Mouse (Mus musculus) intestine, embryonic 14.5 days (tissue): ENCODE data around the gene Pde1c. TPM values are rescaled to one million over a fixed set of nuclear protein-coding genes. Genes with fewer than 3 reads are reported as not detected.
A peak's percentile ranks its signal among the peaks of the same experiment; 100 is the strongest.

ENCODE experiments used
- ATAC-seq: fragments of 200-750 bp; cut with Nextera tagmentation; replicated peaks from 2 replicates; pipeline ENCODE4 v1.8.0; 2017; ENCODE audit warnings: low read depth, moderate number of reproducible peaks, moderate TSS enrichment, moderate library complexity; ENCODE audit not compliant: low FRiP score, low TSS enrichment
- DNase-seq: peaks from one replicate; pipeline ENCODE4 v3.0.0-alpha.2; 2018; ENCODE audit warnings: low spot score
- H3K27ac ChIP-seq: fragments of 300-500 bp; sonication (generic); 2 replicates; pipeline ENCODE4 v1.5.1; 2014; ENCODE audit warnings: low read depth, mild to moderate bottlenecking, control low read depth
- H3K27me3 ChIP-seq: fragments of 300-500 bp; sonication (generic); replicated peaks from 2 replicates; pipeline ENCODE4 v1.6.1; 2014; ENCODE audit warnings: low read length, control low read depth; ENCODE audit not compliant: control insufficient read depth, insufficient read depth
- H3K36me3 ChIP-seq: fragments of 300-500 bp; sonication (generic); 2 replicates; pipeline ENCODE4 v1.6.1; 2014; ENCODE audit warnings: low read length, control low read depth; ENCODE audit not compliant: control insufficient read depth, insufficient read depth
- H3K4me1 ChIP-seq: fragments of 300-500 bp; sonication (generic); replicated peaks from 2 replicates; pipeline ENCODE4 v1.6.1; 2014; ENCODE audit warnings: low read length, control low read depth, mixed read lengths; ENCODE audit not compliant: control insufficient read depth, insufficient read depth
- H3K4me2 ChIP-seq: fragments of 300-500 bp; sonication (generic); 2 replicates; pipeline ENCODE4 v1.6.1; 2014; ENCODE audit warnings: low read length
- H3K4me3 ChIP-seq: fragments of 300-500 bp; sonication (generic); 2 replicates; pipeline ENCODE4 v1.5.1; 2014; ENCODE audit warnings: low read depth, low read length, control low read depth, mixed read lengths
- H3K9ac ChIP-seq: fragments of 300-500 bp; sonication (generic); 2 replicates; pipeline ENCODE4 v1.6.1; 2014; ENCODE audit warnings: mild to moderate bottlenecking, low read length
- H3K9me3 ChIP-seq: fragments of 300-500 bp; sonication (generic); 2 replicates; pipeline ENCODE4 v1.6.1; 2016; ENCODE audit warnings: low read length, control low read depth; ENCODE audit not compliant: control insufficient read depth
- WGBS: fragments of 180-500 bp; shearing (Covaris S2); extraction: QIAGEN DNeasy Blood & Tissue Kit; methylation state at CpG from one replicate; pipeline ENCODE4 v1.1.7; 2014; 5-methylcytosine and 5-hydroxymethylcytosine counted together
- polyA plus RNA-seq: library from polyadenylated mRNA; unstranded; fragments of >200 nt; fragmentation: Nextera tagmentation; extraction: Ambion mirVana; gene quantifications from 2 replicates; pipeline ENCODE4 v1.2.1, GENCODE M21; 2014

The Pde1c gene
- polyA plus RNA-seq, 1 experiment from 2014 or later = 2.2 TPM

DNA sequence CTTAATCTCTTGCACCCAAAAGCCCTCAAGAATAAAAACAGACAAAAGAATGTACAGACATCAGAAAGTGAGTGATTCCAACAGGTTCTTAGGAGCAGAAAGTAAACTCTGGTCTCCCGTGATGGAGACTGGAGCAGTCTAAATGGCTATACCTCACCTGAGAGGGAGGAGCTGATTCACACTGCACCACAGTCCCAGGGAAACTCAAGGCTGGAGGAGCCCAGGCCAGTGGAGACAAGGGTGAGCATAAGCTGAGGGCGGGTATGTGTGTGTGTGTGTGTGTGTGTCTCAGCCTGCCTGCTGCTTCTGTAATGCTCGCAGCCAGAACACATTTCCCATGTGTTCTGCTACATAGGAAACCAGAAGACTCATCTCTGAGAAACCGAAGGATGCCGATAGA, 179.7 kb downstream of the Pde1c start:
- H3K36me3 ChIP-seq = no peaks in the 10 kb centered on the region
- no peak overlapping the region for H3K4me3 ChIP-seq
- ATAC-seq (no peak), DNase-seq (no peak)
- 74% methylated on average over 5 of the region's 5 CpGs for WGBS
- H3K4me2 ChIP-seq = no peak overlapping the region
- H3K9ac ChIP-seq = no peak overlapping the region
- H3K27me3 ChIP-seq = no peaks in the 10 kb centered on the region
- no peaks in the 10 kb centered on the region for H3K9me3 ChIP-seq
- no peaks in the 10 kb centered on the region for H3K4me1 ChIP-seq
- no peak overlapping the region for H3K27ac ChIP-seq

DNA sequence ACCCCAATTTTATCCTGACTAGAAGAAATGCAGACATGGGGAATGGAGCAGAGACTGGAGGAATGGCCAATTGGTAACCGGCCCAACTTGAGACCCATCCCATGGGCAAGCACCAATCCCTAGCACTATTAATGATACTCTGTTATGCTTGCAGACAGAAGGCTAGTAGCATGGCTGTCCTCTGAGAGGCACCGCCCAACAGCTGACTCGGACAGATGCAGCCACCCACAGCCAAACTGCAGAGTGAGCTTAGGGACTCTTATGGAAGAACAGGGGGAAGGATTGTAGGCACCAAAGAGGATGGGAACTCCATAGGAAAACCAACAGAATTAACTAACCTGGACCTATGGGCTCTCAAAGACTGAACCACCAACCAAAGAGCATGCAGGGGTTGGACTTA, 192.5 kb downstream of the Pde1c start:
- 89% methylated on average over 3 of the region's 3 CpGs for WGBS
- ATAC-seq = no peak

DNA sequence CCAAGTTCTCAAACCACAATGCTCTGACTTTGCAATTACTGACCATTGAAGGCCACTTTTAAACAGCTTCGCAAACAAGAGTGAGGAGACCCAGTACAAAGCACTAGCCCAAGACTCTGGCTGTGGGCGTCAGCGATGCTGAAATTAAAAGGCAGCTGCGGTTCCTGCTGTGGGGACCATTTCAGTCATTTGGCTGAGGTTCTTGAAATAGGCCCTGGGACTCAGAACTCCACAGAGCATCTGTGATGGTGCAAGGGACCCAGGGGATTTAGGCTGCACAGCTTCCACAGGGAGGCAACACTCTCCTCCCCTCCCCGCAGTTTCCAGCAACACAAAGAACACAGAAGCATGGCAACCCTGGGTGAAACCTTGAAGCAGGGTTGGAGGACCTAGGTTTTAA, 194.7 kb downstream of the Pde1c start:
- 0 out of 2 replicates have a peak, but pooled peaks cover 4% of the 10 kb centered on the region for H3K4me1 ChIP-seq
- H3K4me2 ChIP-seq = no peak overlapping the region
- no peaks in the 10 kb centered on the region for H3K36me3 ChIP-seq
- no peak overlapping the region for H3K27ac ChIP-seq
- H3K9ac ChIP-seq = no peak overlapping the region
- DNase-seq (no peak), ATAC-seq (no peak)
- no peak overlapping the region for H3K4me3 ChIP-seq
- H3K9me3 ChIP-seq = no peaks in the 10 kb centered on the region
- WGBS = 88% methylated on average over 5 of the region's 5 CpGs
- H3K27me3 ChIP-seq = no peaks in the 10 kb centered on the region

More for the DNA sequence above, 192.5 kb downstream of the Pde1c start:
- Histone ChIP-seq H3K9ac (no peak overlapping the region), H3K27ac (no peak overlapping the region), H3K36me3 (no peaks in the 10 kb centered on the region), H3K4me1 (0 out of 2 replicates have a peak, but pooled peaks cover 4% of the 10 kb centered on the region), H3K4me2 (no peak overlapping the region), H3K27me3 (no peaks in the 10 kb centered on the region), H3K4me3 (no peak overlapping the region), H3K9me3 (no peaks in the 10 kb centered on the region)
- DNase-seq = no peak

DNA sequence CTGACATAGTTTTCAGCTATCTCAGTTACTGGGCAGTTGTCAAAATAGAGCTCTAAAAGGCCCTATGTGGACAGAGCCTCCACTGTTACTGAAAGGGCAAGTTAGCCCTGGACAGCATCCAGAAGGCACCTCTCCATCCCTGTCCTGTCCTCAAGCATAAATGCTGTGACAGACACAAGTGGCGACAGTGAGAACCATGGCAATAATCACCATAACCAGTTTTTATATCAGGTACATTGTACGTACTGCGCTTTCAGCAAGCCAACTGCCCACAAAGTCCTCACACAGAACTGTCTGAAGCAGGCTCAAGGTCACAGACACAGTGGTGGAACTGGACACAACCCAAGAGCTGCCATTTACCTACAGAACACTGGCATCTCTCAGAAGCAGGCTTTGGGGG, 195.2 kb downstream of the Pde1c start:
- no peaks in the 10 kb centered on the region for H3K27me3 ChIP-seq
- DNase-seq = no peak
- no peaks in the 10 kb centered on the region for H3K36me3 ChIP-seq
- 94% methylated on average over 3 of the region's 3 CpGs for WGBS
- H3K4me2 ChIP-seq = no peak overlapping the region
- no peak for ATAC-seq
- no peak overlapping the region for H3K9ac ChIP-seq
- no peaks in the 10 kb centered on the region for H3K9me3 ChIP-seq
- 0 out of 2 replicates have a peak, but pooled peaks cover 4% of the 10 kb centered on the region for H3K4me1 ChIP-seq
- no peak overlapping the region for H3K27ac ChIP-seq
- no peak overlapping the region for H3K4me3 ChIP-seq

DNA sequence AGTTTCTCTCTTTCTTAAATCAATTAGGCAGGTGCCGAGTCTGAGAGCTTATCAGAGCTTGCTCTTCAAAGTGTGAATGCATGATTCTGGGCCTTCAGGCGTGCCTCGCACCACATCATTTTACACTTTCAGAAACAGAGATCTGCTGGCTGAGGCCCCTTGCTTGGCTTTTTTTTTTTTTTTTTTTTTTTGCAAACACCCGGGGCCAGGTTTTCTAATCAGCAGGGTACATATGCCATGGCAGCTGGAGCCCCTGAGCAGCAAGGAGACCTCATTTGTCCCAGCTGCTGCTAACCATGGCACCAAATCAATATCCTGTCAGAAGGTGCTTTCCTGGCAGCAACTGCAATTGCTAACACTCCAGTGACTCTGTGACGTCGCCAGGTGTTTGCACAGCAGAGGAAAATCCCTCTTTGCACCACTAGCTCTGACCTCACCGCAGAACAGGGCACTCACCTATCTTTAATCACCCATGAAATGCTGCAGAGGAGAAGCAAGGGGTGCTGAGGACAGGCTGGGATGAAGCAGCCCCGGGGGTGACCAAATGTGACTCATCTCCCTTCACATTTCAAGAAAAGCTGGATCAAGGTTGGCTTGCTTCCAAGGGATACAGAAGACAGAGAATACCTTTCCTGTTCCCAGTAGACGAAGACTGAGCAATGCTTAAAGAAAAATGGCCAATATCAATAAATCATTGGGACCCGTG, 195.7 kb downstream of the Pde1c start:
- H3K4me1 ChIP-seq = 0 out of 2 replicates have a peak, but pooled peaks cover 4% of the 10 kb centered on the region
- H3K27ac ChIP-seq = no peak overlapping the region
- DNase-seq = no peak
- H3K36me3 ChIP-seq = no peaks in the 10 kb centered on the region
- no peak overlapping the region for H3K4me3 ChIP-seq
- WGBS = 50% methylated on average over 10 of the region's 10 CpGs
- ATAC-seq = no peak
- H3K27me3 ChIP-seq = no peaks in the 10 kb centered on the region
- H3K4me2 ChIP-seq = no peak overlapping the region
- no peaks in the 10 kb centered on the region for H3K9me3 ChIP-seq
- no peak overlapping the region for H3K9ac ChIP-seq

DNA sequence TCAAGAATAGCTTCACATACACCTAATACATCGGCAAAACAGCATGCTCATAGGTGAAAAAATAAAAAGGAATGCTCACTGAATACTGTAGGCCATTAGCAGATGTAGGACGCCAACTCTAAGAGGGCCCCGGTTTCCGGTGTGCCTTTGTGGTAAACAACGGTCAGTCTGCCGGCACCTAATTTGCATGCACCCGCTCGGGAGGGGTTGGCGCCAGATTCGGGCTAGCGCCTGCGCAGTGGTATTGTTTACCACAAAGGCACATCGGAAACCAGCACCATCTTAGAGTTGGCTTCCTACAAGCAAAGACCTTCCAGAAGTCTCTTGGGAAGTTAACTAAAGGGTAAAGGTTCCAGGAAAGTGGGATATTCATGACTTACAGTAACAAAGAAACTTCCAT, 199.4 kb downstream of the Pde1c start:
- no peak for DNase-seq
- Histone ChIP-seq H3K27ac (no peak overlapping the region), H3K9ac (no peak overlapping the region), H3K4me3 (no peak overlapping the region), H3K4me2 (no peak overlapping the region), H3K36me3 (no peaks in the 10 kb centered on the region), H3K9me3 (no peaks in the 10 kb centered on the region), H3K4me1 (0 out of 2 replicates have a peak, but pooled peaks cover 4% of the 10 kb centered on the region), H3K27me3 (no peaks in the 10 kb centered on the region)
- no peak for ATAC-seq
- 80% methylated on average over 13 of the region's 13 CpGs for WGBS

DNA sequence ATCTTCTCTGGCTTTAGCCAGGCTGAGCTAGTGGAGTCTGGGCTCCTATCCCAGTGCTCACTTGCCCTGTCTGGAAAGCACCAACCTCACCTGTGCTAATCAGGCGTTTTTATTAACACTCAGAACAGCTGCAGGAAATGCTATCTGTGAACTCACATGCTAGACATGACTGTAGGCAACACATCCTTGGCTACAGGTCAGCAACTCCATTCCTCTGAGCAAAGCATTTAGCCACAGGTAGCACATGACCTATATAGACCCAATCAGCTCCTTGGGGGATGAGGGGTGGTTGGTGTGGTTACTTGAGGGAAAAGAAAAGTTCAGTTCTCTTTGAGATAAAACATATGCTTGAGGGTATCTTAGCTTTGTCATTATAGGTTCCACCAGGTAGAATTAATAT, 200.8 kb downstream of the Pde1c start:
- no peak overlapping the region for H3K27ac ChIP-seq
- no peaks in the 10 kb centered on the region for H3K27me3 ChIP-seq
- WGBS = 62% methylated on average over 1 of the region's 1 CpGs
- H3K9me3 ChIP-seq = no peaks in the 10 kb centered on the region
- no peak overlapping the region for H3K4me2 ChIP-seq
- H3K4me1 ChIP-seq = 0 out of 2 replicates have a peak, but pooled peaks cover 1% of the 10 kb centered on the region
- H3K9ac ChIP-seq = no peak overlapping the region
- DNase-seq (no peak), ATAC-seq (no peak)
- H3K4me3 ChIP-seq = no peak overlapping the region
- no peaks in the 10 kb centered on the region for H3K36me3 ChIP-seq

DNA sequence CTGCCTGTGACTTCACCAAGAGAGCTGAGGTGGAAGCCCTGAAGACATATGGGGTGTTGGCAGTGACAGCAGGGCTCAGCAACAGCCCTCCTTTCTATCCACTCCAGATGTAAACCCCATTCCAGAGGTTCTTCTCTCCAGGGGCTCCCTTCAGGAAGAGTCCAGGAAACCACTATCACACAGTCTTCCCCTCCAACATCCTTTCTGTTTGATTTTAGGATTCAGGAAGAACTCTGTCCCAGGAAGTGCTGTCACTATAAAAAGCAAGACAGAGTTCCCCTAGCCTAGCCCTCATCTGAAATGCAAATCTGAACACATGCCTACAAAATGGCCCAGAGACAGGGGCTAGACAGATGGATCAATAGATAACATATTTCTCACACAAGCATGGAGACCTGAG, 201.6 kb downstream of the Pde1c start:
- ATAC-seq (no peak), DNase-seq (no peak)
- H3K36me3 ChIP-seq = no peaks in the 10 kb centered on the region
- no peak overlapping the region for H3K27ac ChIP-seq
- H3K9me3 ChIP-seq = no peaks in the 10 kb centered on the region
- peaks cover 2% of the 10 kb centered on the region; the same call in 1 of the 2 replicates for H3K4me1 ChIP-seq
- H3K27me3 ChIP-seq = peaks cover 4% of the 10 kb centered on the region
- no peak overlapping the region for H3K9ac ChIP-seq
- H3K4me2 ChIP-seq = no peak overlapping the region
- H3K4me3 ChIP-seq = no peak overlapping the region

DNA sequence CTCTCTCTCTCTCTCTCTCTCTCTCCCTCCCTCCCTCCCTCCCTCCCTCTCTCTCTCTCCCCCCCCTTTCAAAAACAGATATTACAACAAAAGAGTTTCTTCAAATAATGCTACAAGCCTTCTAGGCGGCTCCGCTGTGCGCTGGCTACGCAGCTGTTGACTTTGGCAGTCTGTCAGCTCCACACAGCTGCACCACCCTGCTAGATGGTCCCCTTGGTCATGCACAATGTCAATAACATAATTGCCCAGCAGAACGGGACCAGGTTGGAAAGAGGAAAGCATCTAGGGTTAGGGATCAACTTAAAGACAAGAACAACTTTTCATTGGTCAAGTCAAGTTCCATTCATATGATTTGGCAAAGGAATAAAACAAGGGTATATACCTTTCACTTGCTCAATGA, 206.3 kb downstream of the Pde1c start:
- peak overlapping the region; percentile 62 for H3K4me2 ChIP-seq
- no peak for DNase-seq
- ATAC-seq = no peak; the same call in 1 of the 2 replicates

More for the DNA sequence above, 206.3 kb downstream of the Pde1c start:
- H3K9me3 ChIP-seq = no peaks in the 10 kb centered on the region
- peaks cover 6% of the 10 kb centered on the region for H3K27me3 ChIP-seq
- no peaks in the 10 kb centered on the region for H3K36me3 ChIP-seq
- peaks cover 7% of the 10 kb centered on the region; the same call in 1 of the 2 replicates for H3K4me1 ChIP-seq
- H3K4me3 ChIP-seq = no peak overlapping the region
- 4% methylated on average over 5 of the region's 5 CpGs for whole genome bisulfite sequencing
- no peak overlapping the region for H3K27ac ChIP-seq
- H3K9ac ChIP-seq = no peak overlapping the region
